Mouse (Mus musculus) T-cell, adult 2 months (primary cell): Measurements from ENCODE around the gene Sox8.

Source experiments
- DNase-seq: peaks from one replicate; pipeline ENCODE4 v3.0.0; 2022; ENCODE audit warnings: low spot score

Gene Sox8

GRCm38 (mm10) chr17:25579332-25580047 lies 9.0 kb upstream of the Sox8 start:
- DNase-seq: no peak

- DNase-seq: peak; percentile 97
Measured at GRCm38 (mm10) chr17:25578920-25579319, 8.4 kb upstream of the Sox8 start, which contains the start of gene Lmf1. Gene Lmf1 (plus strand): TSS chr17:25579085.

GRCm38 (mm10) chr17:25577702-25578101 lies 7.2 kb upstream of the Sox8 start:
- no peak for DNase-seq

GRCm38 (mm10) chr17:25577263-25577662 lies 6.8 kb upstream of the Sox8 start:
- DNase-seq: no peak

GRCm38 (mm10) chr17:25576034-25576433 lies 5.5 kb upstream of the Sox8 start:
- DNase-seq: no peak

GRCm38 (mm10) chr17:25575208-25575971 lies 4.9 kb upstream of the Sox8 start:
- DNase-seq: no peak

- no peak for DNase-seq
Measured at GRCm38 (mm10) chr17:25571453-25571820, 951 bp upstream of the Sox8 start.

- no peak for DNase-seq
Measured at GRCm38 (mm10) chr17:25569833-25570647, 446 bp downstream of the Sox8 start.

GRCm38 (mm10) chr17:25568880-25569279 lies 1.6 kb downstream of the Sox8 start:
- no peak for DNase-seq

GRCm38 (mm10) chr17:25568206-25568605 lies 2.3 kb downstream of the Sox8 start:
- DNase-seq: no peak

- peak; percentile 54 for DNase-seq
Measured at GRCm38 (mm10) chr17:25567745-25568144, 2.7 kb downstream of the Sox8 start.

- no peak for DNase-seq
Measured at GRCm38 (mm10) chr17:25567261-25567660, 3.2 kb downstream of the Sox8 start.

GRCm38 (mm10) chr17:25565860-25566600 lies 4.5 kb downstream of the Sox8 start:
- no peak for DNase-seq

- DNase-seq: no peak
Measured at GRCm38 (mm10) chr17:25565244-25565643, 5.2 kb downstream of the Sox8 start.

GRCm38 (mm10) chr17:25564481-25564880 lies 6.0 kb downstream of the Sox8 start:
- DNase-seq: no peak

- no peak for DNase-seq
Measured at GRCm38 (mm10) chr17:25561223-25562028, 9.1 kb downstream of the Sox8 start.

- DNase-seq: no peak
Measured at GRCm38 (mm10) chr17:25560554-25561222, 9.8 kb downstream of the Sox8 start.

- DNase-seq: no peak
Measured at GRCm38 (mm10) chr17:25559634-25560033, 10.9 kb downstream of the Sox8 start.

GRCm38 (mm10) chr17:25556630-25557354 lies 13.7 kb downstream of the Sox8 start:
- no peak for DNase-seq
